Mouse (Mus musculus) kidney, adult 9 months (tissue): ENCODE measurements around the gene Dcdc2a.

Experiments
- DNase-seq: peaks from one replicate; pipeline ENCODE4 v3.0.0; 2022

The Dcdc2a gene

GRCm38 (mm10) chr13:25098578-25098977 lies 42.8 kb downstream of the Dcdc2a start:
- DNase-seq = no peak

GRCm38 (mm10) chr13:25099508-25099907 lies 43.7 kb downstream of the Dcdc2a start:
- no peak for DNase-seq

GRCm38 (mm10) chr13:25100581-25100980 lies 44.8 kb downstream of the Dcdc2a start:
- no peak for DNase-seq

- peak; percentile 44 for DNase-seq
Observed at GRCm38 (mm10) chr13:25105671-25106070, 49.9 kb downstream of the Dcdc2a start.

GRCm38 (mm10) chr13:25106740-25107139 lies 50.9 kb downstream of the Dcdc2a start:
- DNase-seq = peak; percentile 77

- DNase-seq = no peak
Observed at GRCm38 (mm10) chr13:25108353-25108752, 52.5 kb downstream of the Dcdc2a start.

- no peak for DNase-seq
Observed at GRCm38 (mm10) chr13:25110592-25111095, 54.8 kb downstream of the Dcdc2a start.

GRCm38 (mm10) chr13:25115429-25115881 lies 59.7 kb downstream of the Dcdc2a start:
- peak; percentile 95 for DNase-seq

GRCm38 (mm10) chr13:25115971-25116370 lies 60.2 kb downstream of the Dcdc2a start:
- peak; percentile 67 for DNase-seq

GRCm38 (mm10) chr13:25122740-25123335 lies 67.0 kb downstream of the Dcdc2a start:
- DNase-seq = no peak

GRCm38 (mm10) chr13:25127216-25127615 lies 71.4 kb downstream of the Dcdc2a start:
- DNase-seq = no peak

- DNase-seq = no peak
Observed at GRCm38 (mm10) chr13:25127806-25128205, 72.0 kb downstream of the Dcdc2a start.

GRCm38 (mm10) chr13:25128766-25129165 lies 73.0 kb downstream of the Dcdc2a start:
- DNase-seq = no peak

- DNase-seq = no peak
Observed at GRCm38 (mm10) chr13:25143066-25143465, 87.3 kb downstream of the Dcdc2a start.

GRCm38 (mm10) chr13:25144093-25144492 lies 88.3 kb downstream of the Dcdc2a start:
- DNase-seq = no peak

- DNase-seq = no peak
Observed at GRCm38 (mm10) chr13:25146232-25146631, 90.4 kb downstream of the Dcdc2a start.

- peak; percentile 25 for DNase-seq
Observed at GRCm38 (mm10) chr13:25150154-25150781, 94.5 kb downstream of the Dcdc2a start.

GRCm38 (mm10) chr13:25150861-25151260 lies 95.1 kb downstream of the Dcdc2a start:
- peak; percentile 76 for DNase-seq

GRCm38 (mm10) chr13:25159917-25160316 lies 104.1 kb downstream of the Dcdc2a start:
- DNase-seq = no peak

- DNase-seq = no peak
Observed at GRCm38 (mm10) chr13:25160804-25161203, 105.0 kb downstream of the Dcdc2a start.

- no peak for DNase-seq
Observed at GRCm38 (mm10) chr13:25162594-25162993, 106.8 kb downstream of the Dcdc2a start.

GRCm38 (mm10) chr13:25168891-25169290 lies 113.1 kb downstream of the Dcdc2a start:
- no peak for DNase-seq

GRCm38 (mm10) chr13:25177835-25178234 lies 122.0 kb downstream of the Dcdc2a start:
- no peak for DNase-seq

GRCm38 (mm10) chr13:25178236-25179001 lies 122.6 kb downstream of the Dcdc2a start:
- DNase-seq = no peak
